Mouse (Mus musculus) stomach, embryonic 14.5 days (tissue): ENCODE data around the gene Lmna. TPM values are rescaled to one million over a fixed set of nuclear protein-coding genes. Genes with fewer than 3 reads are reported as not detected.

ENCODE experiments used
- ATAC-seq: fragments of 200-750 bp; cut with Nextera tagmentation; 2 replicates; pipeline ENCODE4 v1.8.0; 2017; ENCODE audit warnings: low read depth, moderate TSS enrichment; ENCODE audit not compliant: insufficient number of reproducible peaks, insufficient read depth, low FRiP score
- H3K27ac ChIP-seq: fragments of 300-500 bp; sonication (generic); 2 replicates; pipeline ENCODE4 v1.5.1; 2014; ENCODE audit warnings: mild to moderate bottlenecking, low read length, moderate library complexity, mixed read lengths
- H3K27me3 ChIP-seq: fragments of 300-500 bp; sonication (generic); 2 replicates; pipeline ENCODE4 v1.6.1; 2014; ENCODE audit warnings: low read length, control low read depth, mixed read lengths; ENCODE audit not compliant: control insufficient read depth, insufficient read depth
- H3K36me3 ChIP-seq: fragments of 300-500 bp; sonication (generic); 2 replicates; pipeline ENCODE4 v1.6.1; 2014; ENCODE audit warnings: mild to moderate bottlenecking, control low read depth, low read length, moderate library complexity, mixed read lengths; ENCODE audit not compliant: control insufficient read depth, insufficient read depth
- H3K4me1 ChIP-seq: fragments of 300-500 bp; sonication (generic); 2 replicates; pipeline ENCODE4 v1.6.1; 2014; ENCODE audit warnings: low read length, control low read depth, mixed read lengths; ENCODE audit not compliant: control insufficient read depth, insufficient read depth
- H3K4me2 ChIP-seq: fragments of 300-500 bp; sonication (generic); replicated peaks from 2 replicates; pipeline ENCODE4 v1.6.1; 2014; ENCODE audit warnings: low read depth, low read length, control low read depth
- H3K4me3 ChIP-seq: fragments of 300-500 bp; sonication (generic); 2 replicates; pipeline ENCODE4 v1.5.1; 2014; ENCODE audit warnings: low read depth, low read length, control low read depth
- H3K9ac ChIP-seq: fragments of 300-500 bp; sonication (generic); replicated peaks from 2 replicates; pipeline ENCODE4 v1.6.1; 2014; ENCODE audit warnings: low read depth, mild to moderate bottlenecking, control low read depth, low read length, moderate library complexity, mixed read lengths
- H3K9me3 ChIP-seq: fragments of 300-500 bp; sonication (generic); 2 replicates; pipeline ENCODE4 v1.6.1; 2016; ENCODE audit warnings: low read depth, low read length, control low read depth; ENCODE audit not compliant: control insufficient read depth
- WGBS: fragments of 180-500 bp; shearing (Covaris S2); extraction: QIAGEN DNeasy Blood & Tissue Kit; methylation state at CpG from one replicate; pipeline ENCODE4 v1.1.7; 2014; 5-methylcytosine and 5-hydroxymethylcytosine counted together
- polyA plus RNA-seq: library from polyadenylated mRNA; unstranded; fragments of >200 nt; fragmentation: Nextera tagmentation; extraction: Ambion mirVana; gene quantifications from 2 replicates; pipeline ENCODE4 v1.2.1, GENCODE M21; 2014

Gene Lmna
- polyA plus RNA-seq, 1 experiment from 2014 or later, result 128 TPM

- H3K4me3 ChIP-seq, result no peak overlapping the region
- no peak overlapping the region for H3K9ac ChIP-seq
- ATAC-seq, result no peak
- no peak overlapping the region for H3K27ac ChIP-seq
- H3K9me3 ChIP-seq, result no peaks in the 10 kb centered on the region
- no peaks in the 10 kb centered on the region for H3K4me1 ChIP-seq
- peaks cover 9% of the 10 kb centered on the region; the same call in 1 of the 2 replicates for H3K36me3 ChIP-seq
- no peak overlapping the region for H3K4me2 ChIP-seq
- 77% methylated on average over 2 of the region's 2 CpGs for WGBS
- H3K27me3 ChIP-seq, result no peaks in the 10 kb centered on the region
These were observed 10.3 kb upstream of the Lmna start for GRCm38 (mm10) chr3:88520078-88520477.

- H3K36me3 ChIP-seq, result peaks cover 3% of the 10 kb centered on the region; the same call in 1 of the 2 replicates
- 86% methylated on average over 4 of the region's 4 CpGs for WGBS
- no peaks in the 10 kb centered on the region for H3K9me3 ChIP-seq
- ATAC-seq, result no peak
- H3K4me3 ChIP-seq, result no peak overlapping the region
- H3K4me2 ChIP-seq, result no peak overlapping the region
- no peaks in the 10 kb centered on the region for H3K27me3 ChIP-seq
- H3K9ac ChIP-seq, result no peak overlapping the region
- H3K4me1 ChIP-seq, result no peaks in the 10 kb centered on the region
- no peak overlapping the region for H3K27ac ChIP-seq
These were observed 8.7 kb upstream of the Lmna start for GRCm38 (mm10) chr3:88518411-88518810.

- 82% methylated on average over 2 of the region's 2 CpGs for WGBS
- Histone ChIP-seq H3K4me2 (no peak overlapping the region), H3K27ac (no peak overlapping the region), H3K27me3 (no peaks in the 10 kb centered on the region), H3K9ac (no peak overlapping the region), H3K4me3 (no peak overlapping the region), H3K9me3 (no peaks in the 10 kb centered on the region), H3K4me1 (peaks cover 16% of the 10 kb centered on the region), H3K36me3 (no peaks in the 10 kb centered on the region)
- no peak for ATAC-seq
These were observed 6.7 kb upstream of the Lmna start for GRCm38 (mm10) chr3:88516407-88516806.

- WGBS, result 90% methylated on average over 2 of the region's 2 CpGs
- no peak overlapping the region for H3K4me2 ChIP-seq
- H3K27me3 ChIP-seq, result no peaks in the 10 kb centered on the region
- no peak overlapping the region for H3K9ac ChIP-seq
- H3K4me3 ChIP-seq, result no peak overlapping the region
- H3K9me3 ChIP-seq, result no peaks in the 10 kb centered on the region
- H3K4me1 ChIP-seq, result peaks cover 24% of the 10 kb centered on the region
- ATAC-seq, result no peak
- no peaks in the 10 kb centered on the region for H3K36me3 ChIP-seq
- no peak overlapping the region for H3K27ac ChIP-seq
These were observed 5.3 kb upstream of the Lmna start for GRCm38 (mm10) chr3:88515095-88515386.

GRCm38 (mm10) chr3:88514231-88515094 is 4.7 kb upstream of the Lmna start:
- Histone ChIP-seq H3K9ac (no peak overlapping the region), H3K4me3 (no peak overlapping the region), H3K4me1 (peaks cover 27% of the 10 kb centered on the region), H3K36me3 (no peaks in the 10 kb centered on the region), H3K27me3 (no peaks in the 10 kb centered on the region), H3K9me3 (no peaks in the 10 kb centered on the region), H3K4me2 (no peak overlapping the region), H3K27ac (no peak overlapping the region)
- no peak for ATAC-seq
- 73% methylated on average over 10 of the region's 10 CpGs for WGBS

GRCm38 (mm10) chr3:88513546-88514115 is 3.9 kb upstream of the Lmna start:
- H3K27me3 ChIP-seq, result no peaks in the 10 kb centered on the region
- H3K4me3 ChIP-seq, result no peak overlapping the region
- no peaks in the 10 kb centered on the region for H3K9me3 ChIP-seq
- H3K9ac ChIP-seq, result no peak overlapping the region
- H3K4me2 ChIP-seq, result no peak overlapping the region
- WGBS, result 73% methylated on average over 7 of the region's 7 CpGs
- H3K4me1 ChIP-seq, result peaks cover 31% of the 10 kb centered on the region
- no peaks in the 10 kb centered on the region for H3K36me3 ChIP-seq
- no peak for ATAC-seq
- no peak overlapping the region for H3K27ac ChIP-seq

- no peaks in the 10 kb centered on the region for H3K9me3 ChIP-seq
- no peak overlapping the region for H3K4me3 ChIP-seq
- no peak overlapping the region; the same call in 1 of the 2 replicates for H3K27ac ChIP-seq
- ATAC-seq, result no peak
- peaks cover 31% of the 10 kb centered on the region for H3K4me1 ChIP-seq
- WGBS, result 41% methylated on average over 12 of the region's 15 CpGs
- H3K4me2 ChIP-seq, result no peak overlapping the region
- no peaks in the 10 kb centered on the region for H3K36me3 ChIP-seq
- H3K9ac ChIP-seq, result no peak overlapping the region
- H3K27me3 ChIP-seq, result no peaks in the 10 kb centered on the region
These were observed 3.3 kb upstream of the Lmna start for GRCm38 (mm10) chr3:88512896-88513545.

- WGBS, result 37% methylated on average over 6 of the region's 6 CpGs
- Histone ChIP-seq H3K9ac (no peak overlapping the region), H3K27ac (peak overlapping the region; percentile 33; the same call in 1 of the 2 replicates), H3K4me2 (no peak overlapping the region), H3K4me3 (no peak overlapping the region), H3K9me3 (no peaks in the 10 kb centered on the region), H3K4me1 (peaks cover 31% of the 10 kb centered on the region), H3K36me3 (no peaks in the 10 kb centered on the region), H3K27me3 (no peaks in the 10 kb centered on the region)
- no peak for ATAC-seq
These were observed 2.6 kb upstream of the Lmna start for GRCm38 (mm10) chr3:88512141-88512895.
